ENCODE assay signal across 28 mouse cellular contexts in genomic region chr2:62271840-62272239, GRCm38 (mm10).
"Had no signal": no experiment of that assay in that cellular context is flagged by ENCODE, and none has a peak within 500 bp of the region (broad histone marks: within the 10 kb centered on the region; RNA-seq: fewer than 3 reads in every experiment).

No protein-coding gene starts in this region.

- H3K9me3 ChIP-seq: limb, embryonic 10.5 days; limb, embryonic 12.5 days; limb, embryonic 13.5 days; limb, embryonic 15.5 days; liver, embryonic 12.5 days; liver, embryonic 13.5 days; liver, embryonic 15.5 days; lung, embryonic 15.5 days; megakaryocyte, embryonic 14.5 days; midbrain, embryonic 10.5 days; midbrain, embryonic 12.5 days; midbrain, embryonic 13.5 days; midbrain, embryonic 15.5 days; neural tube, embryonic 12.5 days had no signal

- DNase-seq: left cerebral cortex, postnatal 4 days; liver; liver, embryonic 13.5 days; liver, postnatal 0 days; lung, adult 18-20 months; lung, adult 2 months; lung, embryonic 14.5 days; lung, postnatal 10 days; lung, postnatal 14 days; lung, postnatal 36 days; lung, postnatal 4 days; midbrain, embryonic 14.5 days had no signal

- H3K9ac ChIP-seq: limb, embryonic 12.5 days; limb, embryonic 13.5 days; limb, embryonic 15.5 days; liver, embryonic 12.5 days; liver, embryonic 13.5 days; liver, embryonic 14.5 days; liver, embryonic 15.5 days; liver, postnatal 0 days; lung, embryonic 14.5 days; lung, embryonic 15.5 days; midbrain, embryonic 12.5 days; midbrain, embryonic 13.5 days; midbrain, embryonic 15.5 days; neural tube, embryonic 12.5 days had no signal

- H3K4me1 ChIP-seq: limb, embryonic 10.5 days; limb, embryonic 12.5 days; limb, embryonic 13.5 days; limb, embryonic 15.5 days; liver, embryonic 12.5 days; liver, embryonic 13.5 days; liver, embryonic 15.5 days; lung, embryonic 15.5 days; midbrain, embryonic 10.5 days; midbrain, embryonic 12.5 days; midbrain, embryonic 13.5 days; midbrain, embryonic 15.5 days; neural tube, embryonic 12.5 days had no signal

- H3K4me3 ChIP-seq: limb, embryonic 10.5 days; limb, embryonic 12.5 days; limb, embryonic 13.5 days; limb, embryonic 15.5 days; liver, embryonic 12.5 days; liver, embryonic 13.5 days; liver, embryonic 15.5 days; lung, embryonic 15.5 days; megakaryocyte, embryonic 14.5 days; midbrain, embryonic 10.5 days; midbrain, embryonic 12.5 days; midbrain, embryonic 13.5 days; midbrain, embryonic 15.5 days; myocyte; neural tube, embryonic 12.5 days had no signal

- H3K27me3 ChIP-seq: limb, embryonic 12.5 days; limb, embryonic 13.5 days; limb, embryonic 15.5 days; liver, embryonic 12.5 days; liver, embryonic 13.5 days; liver, embryonic 15.5 days; lung, embryonic 15.5 days; megakaryocyte, embryonic 14.5 days; midbrain, embryonic 12.5 days; midbrain, embryonic 13.5 days; midbrain, embryonic 15.5 days; neural tube, embryonic 12.5 days had no signal

- H3K36me3 ChIP-seq: limb, embryonic 10.5 days; limb, embryonic 12.5 days; limb, embryonic 13.5 days; limb, embryonic 15.5 days; liver, embryonic 12.5 days; liver, embryonic 13.5 days; liver, embryonic 15.5 days; lung, embryonic 15.5 days; midbrain, embryonic 10.5 days; midbrain, embryonic 12.5 days; midbrain, embryonic 13.5 days; midbrain, embryonic 15.5 days; neural tube, embryonic 12.5 days had no signal

- H3K27ac ChIP-seq: limb, embryonic 10.5 days; limb, embryonic 12.5 days; limb, embryonic 13.5 days; limb, embryonic 15.5 days; liver, embryonic 12.5 days; liver, embryonic 13.5 days; liver, embryonic 14.5 days; liver, embryonic 15.5 days; lung, embryonic 15.5 days; macrophage; midbrain, embryonic 10.5 days; midbrain, embryonic 12.5 days; midbrain, embryonic 13.5 days; midbrain, embryonic 15.5 days; neural tube, embryonic 12.5 days had no signal
